Mouse (Mus musculus): ENCODE data around the gene Astl. TPM values are rescaled to one million over a fixed set of nuclear protein-coding genes. Genes with fewer than 3 reads are reported as not detected.

Astl gene
- total and polyA plus RNA-seq, 3 experiments: not detected

Other genes with a start within 250 kb of the Astl start
- 1 to 10 TPM; 1.4 to 2.6 TPM for gene Ncaph, start 204.7 kb upstream of the Astl start, total RNA-seq (2021)
- 0.46 and 0.89 TPM in 2 replicates for gene Ncaph, start 204.7 kb upstream of the Astl start, polyA plus RNA-seq (2012; rRNA removed)
- gene Itpripl1, start 195.2 kb upstream of the Astl start, total RNA-seq (2021): 1 to 10 TPM; 5.1 to 7.0 TPM
- gene Itpripl1, start 195.2 kb upstream of the Astl start, polyA plus RNA-seq (2012; rRNA removed): 3.3 and 3.7 TPM in 2 replicates
- 1 to 10 TPM; 1.6 to 2.0 TPM for gene 1810024B03Rik, start 130.4 kb upstream of the Astl start, total RNA-seq (2021)
- 1.0 and 1.3 TPM in 2 replicates for gene 1810024B03Rik, start 130.4 kb upstream of the Astl start, polyA plus RNA-seq (2012; rRNA removed)
- gene Snrnp200, start 130.3 kb upstream of the Astl start, total RNA-seq (2021): 10 to 100 TPM; 66.7 to 69.2 TPM
- 21.0 and 23.7 TPM in 2 replicates for gene Snrnp200, start 130.3 kb upstream of the Astl start, polyA plus RNA-seq (2012; rRNA removed)
- gene Ciao1, start 90.8 kb upstream of the Astl start, total RNA-seq (2021): 100 to 1,000 TPM in 1 of 2 experiments, 10 to 100 TPM in 1; 82.1 to 127 TPM
- gene Ciao1, start 90.8 kb upstream of the Astl start, polyA plus RNA-seq (2012; rRNA removed): 42.7 and 59.3 TPM in 2 replicates
- gene Tmem127, start 90.7 kb upstream of the Astl start, total RNA-seq (2021): 10 to 100 TPM; 84.1 to 87.6 TPM
- gene Tmem127, start 90.7 kb upstream of the Astl start, polyA plus RNA-seq (2012; rRNA removed): 131 and 150 TPM in 2 replicates
- 100 to 1,000 TPM in 1 of 2 experiments, 10 to 100 TPM in 1; 81.7 to 117 TPM for gene Stard7, start 68.4 kb upstream of the Astl start, total RNA-seq (2021)
- 74.4 and 104 TPM in 2 replicates for gene Stard7, start 68.4 kb upstream of the Astl start, polyA plus RNA-seq (2012; rRNA removed)
- gene Dusp2, start 2.5 kb upstream of the Astl start, total RNA-seq (2021): under 1 TPM; 0.17 to 0.76 TPM
- 1.3 and 2.2 TPM in 2 replicates for gene Dusp2, start 2.5 kb upstream of the Astl start, polyA plus RNA-seq (2012; rRNA removed)
- 1 to 10 TPM; 1.6 to 1.9 TPM for gene Adra2b, start 24.6 kb downstream of the Astl start, total RNA-seq (2021)
- 1.1 and 1.5 TPM in 2 replicates for gene Adra2b, start 24.6 kb downstream of the Astl start, polyA plus RNA-seq (2012; rRNA removed)
- gene Gpat2, start 86.6 kb downstream of the Astl start, total RNA-seq (2021): under 1 TPM; 0.14 to 0.31 TPM
- gene Gpat2, start 86.6 kb downstream of the Astl start, polyA plus RNA-seq (2012; rRNA removed): 0.19 and 0.61 TPM in 2 replicates
- 10 to 100 TPM; 33.3 to 43.0 TPM for gene Fahd2a, start 105.9 kb downstream of the Astl start, total RNA-seq (2021)
- gene Fahd2a, start 105.9 kb downstream of the Astl start, polyA plus RNA-seq (2012; rRNA removed): 26.9 and 28.6 TPM in 2 replicates
- gene Kcnip3, start 183.5 kb downstream of the Astl start, total RNA-seq (2021): 1 to 10 TPM; 4.2 to 6.4 TPM
- 6.4 and 6.9 TPM in 2 replicates for gene Kcnip3, start 183.5 kb downstream of the Astl start, polyA plus RNA-seq (2012; rRNA removed)
- gene Prom2, start 202.8 kb downstream of the Astl start, total RNA-seq (2021): under 1 TPM; 0.37 to 0.83 TPM
- 0.42 and 0.63 TPM in 2 replicates for gene Prom2, start 202.8 kb downstream of the Astl start, polyA plus RNA-seq (2012; rRNA removed)
- 1 to 10 TPM; 2.7 to 2.9 TPM for gene Zfp661, start 248.5 kb downstream of the Astl start, total RNA-seq (2021)
- 0.90 and 1.3 TPM in 2 replicates for gene Zfp661, start 248.5 kb downstream of the Astl start, polyA plus RNA-seq (2012; rRNA removed)
- 100 to 1,000 TPM; 111 to 122 TPM for gene Mrps5, start 248.6 kb downstream of the Astl start, total RNA-seq (2021)
- 36.8 and 43.7 TPM in 2 replicates for gene Mrps5, start 248.6 kb downstream of the Astl start, polyA plus RNA-seq (2012; rRNA removed)

Measured in adrenal gland, adult 2 months (tissue).